Mouse (Mus musculus) limb, embryonic 15.5 days (tissue): ENCODE data around the gene Plekhs1. TPM values are rescaled to one million over a fixed set of nuclear protein-coding genes. Genes with fewer than 3 reads are reported as not detected.

Experiments used
- ATAC-seq: fragments of 200-750 bp; cut with Nextera tagmentation; 2 replicates; pipeline ENCODE4 v1.8.0; 2017; ENCODE audit warnings: low read depth, moderate TSS enrichment; ENCODE audit not compliant: insufficient number of reproducible peaks, low FRiP score, low TSS enrichment
- H3K27ac ChIP-seq: fragments of 300-500 bp; sonication (generic); 2 replicates; pipeline ENCODE4 v1.5.1; 2015; ENCODE audit warnings: moderate library complexity, mild to moderate bottlenecking, inconsistent platforms
- H3K27me3 ChIP-seq: fragments of 300-500 bp; sonication (generic); 2 replicates; pipeline ENCODE4 v1.6.1; 2015; ENCODE audit warnings: inconsistent platforms
- H3K36me3 ChIP-seq: fragments of 300-500 bp; sonication (generic); 2 replicates; pipeline ENCODE4 v1.6.1; 2015; ENCODE audit warnings: inconsistent platforms
- H3K4me1 ChIP-seq: fragments of 300-500 bp; sonication (generic); 2 replicates; pipeline ENCODE4 v1.6.1; 2015; ENCODE audit warnings: inconsistent platforms
- H3K4me2 ChIP-seq: fragments of 300-500 bp; sonication (generic); 2 replicates; pipeline ENCODE4 v1.6.1; 2015; ENCODE audit warnings: mild to moderate bottlenecking, inconsistent platforms
- H3K4me3 ChIP-seq: fragments of 300-500 bp; sonication (generic); 2 replicates; pipeline ENCODE4 v1.5.1; 2015; ENCODE audit warnings: mild to moderate bottlenecking, inconsistent platforms
- H3K9ac ChIP-seq: fragments of 300-500 bp; sonication (generic); 2 replicates; pipeline ENCODE4 v1.6.1; 2015; ENCODE audit warnings: inconsistent platforms
- H3K9me3 ChIP-seq: fragments of 300-500 bp; sonication (generic); 2 replicates; pipeline ENCODE4 v1.6.1; 2016; ENCODE audit warnings: inconsistent platforms
- WGBS: fragments of 180-500 bp; shearing (Covaris S2); methylation state at CpG from one replicate; pipeline ENCODE4 v1.1.7; 2015; 5-methylcytosine and 5-hydroxymethylcytosine counted together
- polyA plus RNA-seq: library from polyadenylated mRNA; unstranded; fragments of >200 nt; fragmentation: Nextera tagmentation; extraction: Ambion mirVana; gene quantifications from 2 replicates; pipeline ENCODE4 v1.2.1, GENCODE M21; 2015

Gene Plekhs1
- polyA plus RNA-seq, 1 experiment from 2014 or later: not detected

DNA sequence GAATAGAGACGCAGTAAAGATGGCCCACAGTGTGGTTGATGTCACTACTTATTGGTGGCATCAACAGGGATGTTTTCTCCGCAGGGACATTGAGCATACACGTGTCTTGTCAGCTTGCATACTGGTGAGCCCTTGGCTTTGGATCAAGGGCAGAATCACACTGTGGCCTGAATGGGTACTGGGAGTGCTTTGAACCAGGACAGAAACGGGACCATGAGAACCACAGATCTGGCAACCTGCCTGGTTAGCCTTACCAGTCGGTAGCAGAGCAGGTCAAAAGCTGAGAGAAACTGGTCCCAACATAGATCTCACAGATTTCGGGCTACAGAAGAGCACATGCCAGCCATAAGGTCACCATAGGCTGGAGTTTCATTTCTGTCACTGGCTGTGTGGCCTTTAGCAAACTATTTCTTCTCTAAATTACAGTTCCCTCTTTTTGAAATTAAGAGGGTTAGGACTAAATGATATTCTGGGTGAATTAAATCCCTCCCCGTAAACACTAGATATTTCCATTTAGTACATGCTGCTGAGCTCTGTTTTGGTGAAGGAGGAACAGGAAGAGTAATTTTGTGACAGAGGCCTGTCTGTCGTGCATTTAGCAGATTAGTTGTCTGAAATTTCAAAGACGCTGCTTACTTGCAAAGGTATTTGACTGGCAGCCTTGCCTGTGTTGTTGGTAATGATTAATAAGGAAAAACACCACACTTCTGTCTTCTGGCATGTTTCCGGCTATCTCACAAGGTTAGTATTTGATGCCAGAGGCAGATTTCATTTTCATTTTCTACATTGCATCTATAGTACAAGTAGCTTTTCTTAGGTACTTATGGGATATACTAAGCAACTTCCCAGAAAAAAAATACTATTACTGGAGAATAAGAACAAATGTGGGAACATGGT, 2.0 kb upstream of the Plekhs1 start:
- 79% methylated on average over 10 of the region's 10 CpGs for WGBS
- Histone ChIP-seq H3K9ac (no peak overlapping the region), H3K4me1 (peaks cover 15% of the 10 kb centered on the region), H3K36me3 (no peaks in the 10 kb centered on the region), H3K4me2 (no peak overlapping the region), H3K4me3 (no peak overlapping the region), H3K9me3 (no peaks in the 10 kb centered on the region), H3K27ac (no peak overlapping the region), H3K27me3 (no peaks in the 10 kb centered on the region)
- ATAC-seq: no peak

DNA sequence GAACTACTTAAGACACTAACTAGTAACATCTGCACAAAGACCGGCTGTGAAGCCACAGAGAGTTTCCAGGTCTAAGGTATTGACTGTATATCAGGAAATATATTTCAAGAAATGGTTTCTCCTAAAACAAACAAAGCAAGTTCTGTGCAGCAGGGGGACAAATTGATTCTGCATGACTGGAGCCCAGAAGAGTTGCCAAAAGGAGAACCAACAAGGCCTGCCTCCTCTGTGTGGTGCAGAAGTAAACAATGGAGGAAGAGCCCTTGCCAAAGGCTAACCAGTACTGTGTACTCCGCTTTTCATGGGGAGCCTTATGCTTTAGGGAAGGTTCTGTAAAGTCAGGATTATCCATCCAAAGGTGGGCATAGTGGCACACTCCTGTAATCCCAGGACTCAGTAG, 1.2 kb upstream of the Plekhs1 start:
- H3K27me3 ChIP-seq: no peaks in the 10 kb centered on the region
- no peak overlapping the region for H3K4me2 ChIP-seq
- no peak for ATAC-seq
- no peaks in the 10 kb centered on the region for H3K9me3 ChIP-seq
- H3K27ac ChIP-seq: no peak overlapping the region
- H3K4me1 ChIP-seq: peaks cover 15% of the 10 kb centered on the region
- 74% methylated on average over 2 of the region's 2 CpGs for WGBS
- H3K36me3 ChIP-seq: no peaks in the 10 kb centered on the region
- no peak overlapping the region for H3K4me3 ChIP-seq
- H3K9ac ChIP-seq: no peak overlapping the region

DNA sequence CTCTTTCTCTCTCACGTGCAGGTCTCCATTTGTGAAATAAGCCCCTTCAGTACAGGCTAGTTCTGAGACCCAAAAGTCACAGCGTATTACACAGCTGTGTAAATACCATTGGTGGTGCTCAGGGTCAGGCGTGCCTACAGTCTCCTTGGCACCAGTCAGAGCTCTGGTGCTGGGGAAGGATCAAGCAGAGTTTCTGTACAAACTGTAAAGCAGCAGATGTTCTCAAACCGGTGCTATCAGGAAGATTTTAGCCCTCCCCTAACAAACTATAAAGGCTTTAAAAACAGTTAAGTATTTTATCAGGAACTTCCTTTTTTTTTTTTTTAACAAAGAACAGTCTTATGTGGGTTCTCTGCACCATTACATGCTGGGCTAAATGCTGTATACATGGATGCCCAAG, 1.3 kb downstream of the Plekhs1 start:
- Histone ChIP-seq H3K9me3 (no peaks in the 10 kb centered on the region), H3K27ac (no peak overlapping the region), H3K27me3 (no peaks in the 10 kb centered on the region), H3K4me3 (no peak overlapping the region), H3K4me1 (peaks cover 9% of the 10 kb centered on the region), H3K9ac (no peak overlapping the region), H3K4me2 (no peak overlapping the region), H3K36me3 (no peaks in the 10 kb centered on the region)
- WGBS: 62% methylated on average over 4 of the region's 4 CpGs
- no peak for ATAC-seq

DNA sequence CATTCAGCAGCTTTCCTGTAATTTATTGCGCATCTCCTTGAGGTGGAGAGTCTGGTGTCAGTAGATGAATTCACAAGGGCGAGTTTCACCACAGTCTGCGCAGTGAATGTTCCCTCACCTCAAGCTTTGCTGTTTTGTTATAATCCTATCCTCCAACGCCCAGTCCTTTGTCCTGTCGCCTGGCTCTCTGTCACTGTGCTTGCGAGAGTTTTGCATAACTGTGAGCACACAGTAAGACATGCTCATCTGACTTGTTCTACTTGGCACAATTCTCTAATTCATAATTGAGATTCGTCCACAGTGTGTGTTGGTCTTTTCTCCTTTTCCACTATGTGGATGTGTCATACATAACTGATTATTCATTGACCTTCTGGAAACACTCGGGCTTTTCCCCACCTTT, 5.0 kb downstream of the Plekhs1 start:
- H3K9ac ChIP-seq: no peak overlapping the region
- no peak for ATAC-seq
- H3K4me3 ChIP-seq: no peak overlapping the region
- no peak overlapping the region for H3K27ac ChIP-seq
- no peaks in the 10 kb centered on the region for H3K27me3 ChIP-seq
- H3K36me3 ChIP-seq: no peaks in the 10 kb centered on the region
- peaks cover 7% of the 10 kb centered on the region; the same call in 1 of the 2 replicates for H3K4me1 ChIP-seq
- no peaks in the 10 kb centered on the region for H3K9me3 ChIP-seq
- no peak overlapping the region for H3K4me2 ChIP-seq
- WGBS: 87% methylated on average over 8 of the region's 8 CpGs

DNA sequence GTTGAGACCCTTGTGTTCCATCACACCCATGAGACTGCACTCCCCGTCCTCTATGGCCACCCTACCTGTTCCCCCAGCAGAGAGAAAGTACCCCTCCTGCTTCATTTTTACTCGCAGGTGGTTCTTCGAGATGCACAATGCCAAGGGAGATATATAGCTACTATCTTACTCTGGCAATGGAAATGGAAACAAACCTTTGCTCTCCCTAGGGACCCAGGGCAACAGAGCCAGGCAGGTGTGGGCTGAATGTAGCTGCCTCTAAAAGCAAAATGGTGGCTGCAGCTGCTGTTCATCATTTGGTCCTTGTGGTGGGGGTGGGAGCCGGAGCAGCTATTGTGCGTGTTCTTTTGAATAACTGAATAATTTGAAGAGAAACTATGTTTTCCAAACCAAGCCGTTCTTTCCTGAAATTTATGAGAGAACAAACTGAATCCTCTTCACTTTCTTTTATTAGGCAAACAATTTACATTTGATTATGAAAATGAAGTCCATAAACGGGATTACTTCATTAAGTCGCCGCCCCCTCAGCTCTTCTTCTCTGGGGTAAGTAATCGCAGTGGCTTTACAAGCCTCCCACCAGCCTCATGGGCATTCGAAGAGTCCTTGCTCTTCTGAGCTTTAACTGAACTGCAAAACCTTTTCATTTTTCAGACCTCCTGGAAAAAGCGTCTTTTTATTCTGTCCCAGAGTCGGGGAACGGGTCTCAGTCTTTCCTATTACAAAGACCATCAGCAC, 9.0 kb downstream of the Plekhs1 start:
- Histone ChIP-seq H3K4me3 (no peak overlapping the region), H3K27me3 (no peaks in the 10 kb centered on the region), H3K36me3 (no peaks in the 10 kb centered on the region), H3K9me3 (no peaks in the 10 kb centered on the region), H3K4me2 (no peak overlapping the region), H3K27ac (no peak overlapping the region), H3K9ac (no peak overlapping the region), H3K4me1 (peaks cover 4% of the 10 kb centered on the region; the same call in 1 of the 2 replicates)
- no peak for ATAC-seq
- WGBS: 80% methylated on average over 14 of the region's 14 CpGs

DNA sequence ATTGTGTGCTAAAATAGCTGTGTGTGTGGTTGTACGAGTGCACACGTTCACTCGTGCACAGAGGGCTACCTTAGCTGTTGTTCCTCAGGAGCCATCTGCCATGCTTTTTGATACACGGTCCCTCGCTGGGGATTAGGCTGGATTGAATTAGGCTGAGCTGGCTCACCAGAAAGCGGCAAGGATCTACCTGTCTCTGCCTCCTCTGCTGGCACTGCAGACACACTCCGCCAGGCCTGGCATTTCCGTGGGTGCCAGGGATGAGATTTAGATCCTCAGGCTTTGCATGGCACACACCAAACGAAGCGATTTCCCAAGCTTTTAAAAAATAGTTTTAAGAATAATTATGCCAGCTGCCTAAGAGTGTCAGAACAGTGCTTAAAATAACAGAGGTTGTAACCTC, 10.5 kb downstream of the Plekhs1 start:
- ATAC-seq: no peak
- 77% methylated on average over 10 of the region's 10 CpGs for whole genome bisulfite sequencing
- H3K27ac ChIP-seq: no peak overlapping the region
- H3K4me2 ChIP-seq: no peak overlapping the region
- peaks cover 4% of the 10 kb centered on the region; the same call in 1 of the 2 replicates for H3K4me1 ChIP-seq
- H3K27me3 ChIP-seq: no peaks in the 10 kb centered on the region
- no peak overlapping the region for H3K4me3 ChIP-seq
- H3K36me3 ChIP-seq: no peaks in the 10 kb centered on the region
- no peak overlapping the region for H3K9ac ChIP-seq
- no peaks in the 10 kb centered on the region for H3K9me3 ChIP-seq

DNA sequence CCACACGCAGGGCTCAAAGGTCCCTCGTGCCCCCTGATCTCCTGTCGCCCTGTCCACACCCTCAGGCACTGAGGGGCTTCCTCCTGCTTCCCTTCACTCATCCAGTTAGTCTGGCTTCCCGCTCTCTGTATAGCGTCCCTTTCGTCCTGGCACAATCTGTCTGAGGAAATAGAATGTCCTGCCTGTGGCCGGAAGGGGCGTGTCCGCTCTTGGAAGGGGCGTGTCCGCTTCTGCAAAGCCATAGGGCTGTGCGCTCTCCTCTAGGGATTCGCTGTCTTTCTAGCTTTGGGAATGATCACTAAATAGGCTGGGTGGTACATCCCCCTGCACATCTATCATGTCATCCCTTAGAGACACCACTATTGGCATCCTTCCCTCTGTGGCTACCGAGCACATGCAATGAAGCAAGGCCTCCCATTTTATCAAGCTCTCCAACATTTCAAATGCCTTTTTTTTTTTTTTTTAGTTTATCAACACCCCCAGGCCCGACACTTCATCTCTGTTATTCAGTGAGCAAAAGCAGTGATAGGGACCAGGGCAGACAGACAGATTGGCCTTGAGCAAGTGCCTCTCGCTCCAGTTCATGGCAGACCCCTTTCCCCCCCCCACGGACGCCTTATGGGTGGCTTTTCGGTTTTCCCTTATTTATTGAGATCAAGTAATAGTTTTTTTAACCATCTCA, 13.6 kb downstream of the Plekhs1 start:
- H3K4me1 ChIP-seq: peaks cover 4% of the 10 kb centered on the region; the same call in 1 of the 2 replicates
- H3K4me2 ChIP-seq: no peak overlapping the region
- no peak overlapping the region for H3K9ac ChIP-seq
- H3K4me3 ChIP-seq: no peak overlapping the region
- H3K27ac ChIP-seq: no peak overlapping the region
- no peaks in the 10 kb centered on the region for H3K27me3 ChIP-seq
- no peaks in the 10 kb centered on the region for H3K36me3 ChIP-seq
- 60% methylated on average over 19 of the region's 19 CpGs for WGBS
- H3K9me3 ChIP-seq: no peaks in the 10 kb centered on the region
- no peak for ATAC-seq

DNA sequence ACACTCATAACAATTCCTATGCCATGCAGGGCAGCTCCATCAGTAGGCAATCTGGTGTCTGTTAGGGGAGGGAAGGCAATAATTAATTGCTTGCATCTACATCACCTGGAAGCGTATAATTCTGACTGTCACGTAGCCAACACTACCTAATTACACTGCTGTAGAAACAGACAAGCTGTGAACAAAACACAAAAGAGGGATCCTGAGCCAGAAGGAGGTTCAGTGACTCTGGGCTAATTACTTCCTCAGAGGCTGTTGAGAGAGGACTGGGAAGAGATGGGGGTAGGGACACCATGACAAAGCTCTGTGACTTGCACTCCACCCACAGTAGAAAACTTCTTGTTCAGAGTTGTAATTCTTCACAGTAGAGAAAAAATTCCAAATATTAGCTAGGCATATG, 15.1 kb downstream of the Plekhs1 start:
- H3K4me1 ChIP-seq: peaks cover 4% of the 10 kb centered on the region; the same call in 1 of the 2 replicates
- no peaks in the 10 kb centered on the region for H3K36me3 ChIP-seq
- no peak for ATAC-seq
- no peak overlapping the region for H3K27ac ChIP-seq
- H3K9me3 ChIP-seq: no peaks in the 10 kb centered on the region
- WGBS: 24% methylated on average over 2 of the region's 2 CpGs
- H3K4me3 ChIP-seq: no peak overlapping the region
- no peaks in the 10 kb centered on the region for H3K27me3 ChIP-seq
- H3K4me2 ChIP-seq: no peak overlapping the region
- no peak overlapping the region for H3K9ac ChIP-seq

DNA sequence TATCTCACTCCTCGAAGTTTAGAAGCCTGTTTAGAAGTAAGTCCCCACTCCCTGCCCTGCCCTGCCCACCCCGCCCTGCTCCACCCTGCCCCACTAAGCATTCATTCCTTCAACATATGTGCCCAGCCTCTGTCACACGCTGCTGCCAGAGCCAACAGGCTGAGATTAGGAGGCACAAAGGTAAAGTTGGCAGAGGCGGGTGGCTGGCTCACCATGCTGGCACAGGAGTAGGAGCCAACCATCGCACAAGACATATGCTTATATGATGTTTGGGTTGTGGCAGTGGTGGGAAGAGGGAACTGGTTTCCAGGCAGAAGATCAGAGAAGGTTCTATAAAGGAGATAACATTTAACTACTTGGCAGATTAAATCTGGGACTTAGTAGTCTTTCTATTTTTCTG, 15.8 kb downstream of the Plekhs1 start:
- H3K4me2 ChIP-seq: no peak overlapping the region
- ATAC-seq: no peak
- WGBS: 77% methylated on average over 5 of the region's 5 CpGs

DNA sequence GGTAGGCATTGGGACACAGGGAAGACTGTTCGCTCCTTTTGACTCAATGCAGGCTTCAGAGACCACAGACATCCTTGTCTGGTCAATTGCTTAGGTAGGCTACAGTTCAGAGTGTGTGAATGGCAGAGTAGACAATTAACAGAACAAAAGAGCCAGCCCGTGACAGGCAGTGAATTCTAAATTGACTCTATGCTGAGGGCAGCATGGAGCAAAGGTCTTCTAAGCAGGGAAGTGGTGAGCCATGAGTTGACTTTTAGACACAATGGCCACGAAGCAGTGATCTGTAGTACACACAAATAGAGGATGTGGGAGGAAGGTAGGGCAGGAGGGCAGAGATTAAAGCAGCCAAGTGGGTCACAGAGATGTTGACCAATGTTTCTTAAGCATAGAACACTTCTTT, 16.4 kb downstream of the Plekhs1 start:
- 78% methylated on average over 3 of the region's 3 CpGs for WGBS
- Histone ChIP-seq H3K27me3 (no peaks in the 10 kb centered on the region), H3K9ac (no peak overlapping the region), H3K27ac (no peak overlapping the region), H3K4me3 (no peak overlapping the region), H3K36me3 (no peaks in the 10 kb centered on the region), H3K9me3 (no peaks in the 10 kb centered on the region), H3K4me1 (peaks cover 4% of the 10 kb centered on the region; the same call in 1 of the 2 replicates), H3K4me2 (no peak overlapping the region)
- ATAC-seq: no peak

More for the DNA sequence above, 15.8 kb downstream of the Plekhs1 start:
- no peaks in the 10 kb centered on the region for H3K9me3 ChIP-seq
- H3K27me3 ChIP-seq: no peaks in the 10 kb centered on the region
- no peak overlapping the region for H3K9ac ChIP-seq
- no peak overlapping the region for H3K27ac ChIP-seq
- H3K4me1 ChIP-seq: peaks cover 4% of the 10 kb centered on the region; the same call in 1 of the 2 replicates
- H3K4me3 ChIP-seq: no peak overlapping the region
- H3K36me3 ChIP-seq: no peaks in the 10 kb centered on the region

DNA sequence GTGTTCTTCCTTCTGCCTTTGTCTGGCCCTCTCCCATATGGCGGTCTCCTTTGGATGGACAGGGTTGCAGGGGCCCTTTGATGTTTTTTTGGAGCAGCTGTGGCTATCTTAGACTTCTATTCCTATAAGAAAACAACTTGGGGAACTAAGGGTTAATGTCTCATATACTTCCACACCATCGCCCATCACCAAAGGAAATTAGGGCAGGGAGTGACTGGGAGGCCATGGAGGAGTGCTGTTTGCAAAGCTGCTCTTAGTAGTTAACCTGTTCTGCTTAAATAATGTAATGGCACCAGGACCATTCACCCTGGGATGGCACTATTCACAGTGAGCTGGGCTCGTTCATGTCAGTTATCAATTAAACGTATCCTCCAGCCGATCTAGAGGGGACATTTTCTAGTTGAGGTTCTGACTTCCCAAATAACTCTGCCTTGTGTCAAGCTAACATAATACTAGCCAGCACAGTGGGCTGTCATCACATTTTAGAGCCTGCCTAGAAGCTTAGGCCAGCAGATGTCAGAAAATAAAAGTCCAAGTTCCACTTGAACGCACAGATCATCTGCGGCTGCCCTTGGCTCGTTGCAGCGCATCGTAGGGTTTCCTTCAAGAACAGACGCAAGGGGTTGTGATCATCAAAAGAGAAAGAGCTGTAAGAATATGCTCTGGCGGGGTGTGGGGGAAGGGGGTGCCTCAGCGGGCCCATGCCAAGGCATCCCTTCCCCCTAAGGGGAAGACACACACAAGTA, 23.4 kb downstream of the Plekhs1 start:
- Histone ChIP-seq H3K4me2 (no peak overlapping the region), H3K9ac (no peak overlapping the region), H3K9me3 (no peaks in the 10 kb centered on the region), H3K4me1 (0 out of 2 replicates have a peak, but pooled peaks cover 3% of the 10 kb centered on the region), H3K4me3 (no peak overlapping the region), H3K27me3 (no peaks in the 10 kb centered on the region), H3K27ac (no peak overlapping the region), H3K36me3 (no peaks in the 10 kb centered on the region)
- WGBS: 68% methylated on average over 13 of the region's 13 CpGs
- no peak for ATAC-seq
